Mouse (Mus musculus): Measurements from ENCODE around the gene Pbp2.

Pbp2 gene

DNA sequence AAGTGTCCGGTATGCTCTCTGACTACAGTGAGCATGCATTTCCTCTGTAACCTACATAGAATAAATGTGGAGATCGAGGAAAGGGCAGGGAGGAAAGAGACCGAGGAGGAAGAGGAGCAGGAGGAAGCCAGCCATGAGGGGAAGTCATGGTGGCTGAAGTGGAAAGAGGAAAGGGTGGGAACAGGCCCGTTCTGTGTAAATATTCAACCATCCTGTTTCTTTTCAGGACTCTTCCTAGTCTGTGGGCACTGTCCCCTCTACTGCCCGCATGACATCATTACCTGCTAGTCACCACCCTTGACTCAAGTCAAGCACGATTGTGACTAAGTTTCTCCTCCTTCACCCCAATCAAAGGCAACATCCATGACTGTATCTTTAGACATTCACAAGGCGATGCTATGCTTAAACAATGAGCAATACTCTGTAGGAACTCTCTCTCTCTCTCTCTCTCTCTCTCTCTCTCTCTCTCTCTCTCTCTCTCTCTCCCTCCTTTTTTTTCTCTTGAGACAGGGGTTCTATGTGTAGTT lies 11.1 kb downstream of the Pbp2 start:
- DNase-seq = no peak

DNA sequence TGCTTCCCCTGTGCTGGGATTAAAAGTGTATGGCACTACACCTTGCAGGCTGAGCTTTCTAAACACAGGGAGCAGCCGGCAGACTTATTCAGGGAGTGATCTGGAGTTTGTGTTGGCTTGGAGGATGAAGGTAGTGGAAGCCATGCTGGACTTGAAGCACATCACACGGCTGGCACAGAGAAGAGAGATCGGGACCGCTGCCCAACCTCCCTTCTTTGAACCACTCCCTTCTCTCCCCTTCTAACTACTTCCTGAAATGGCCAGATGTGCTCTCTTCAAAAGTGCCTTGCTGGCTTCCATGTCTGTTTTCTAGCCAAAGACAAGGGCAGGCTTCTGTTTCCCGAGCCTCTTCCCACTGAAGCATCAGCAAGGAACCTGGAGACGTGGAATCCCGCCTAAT lies 12.6 kb downstream of the Pbp2 start:
- DNase-seq = no peak

DNA sequence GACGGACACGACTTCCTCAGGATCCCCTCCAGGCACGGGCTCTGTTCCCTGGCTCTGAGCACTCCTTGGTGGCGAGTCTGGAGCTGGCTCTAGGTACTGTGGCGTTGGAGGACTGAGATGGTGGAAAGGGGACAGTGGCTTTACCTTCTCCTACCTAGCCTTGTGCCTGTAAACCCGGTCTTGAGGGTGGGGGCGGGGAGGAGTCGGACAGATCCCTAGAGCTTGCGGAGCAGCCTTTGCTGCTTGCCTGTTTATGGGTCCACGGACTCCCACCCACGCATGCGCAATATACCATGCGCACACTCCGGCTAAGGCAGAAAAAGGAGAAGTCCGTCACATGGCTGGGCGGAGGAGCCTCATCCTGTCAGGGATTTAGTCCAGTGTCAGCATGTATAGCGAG lies 13.9 kb downstream of the Pbp2 start:
- peak; percentile 70 to 71 for DNase-seq

DNA sequence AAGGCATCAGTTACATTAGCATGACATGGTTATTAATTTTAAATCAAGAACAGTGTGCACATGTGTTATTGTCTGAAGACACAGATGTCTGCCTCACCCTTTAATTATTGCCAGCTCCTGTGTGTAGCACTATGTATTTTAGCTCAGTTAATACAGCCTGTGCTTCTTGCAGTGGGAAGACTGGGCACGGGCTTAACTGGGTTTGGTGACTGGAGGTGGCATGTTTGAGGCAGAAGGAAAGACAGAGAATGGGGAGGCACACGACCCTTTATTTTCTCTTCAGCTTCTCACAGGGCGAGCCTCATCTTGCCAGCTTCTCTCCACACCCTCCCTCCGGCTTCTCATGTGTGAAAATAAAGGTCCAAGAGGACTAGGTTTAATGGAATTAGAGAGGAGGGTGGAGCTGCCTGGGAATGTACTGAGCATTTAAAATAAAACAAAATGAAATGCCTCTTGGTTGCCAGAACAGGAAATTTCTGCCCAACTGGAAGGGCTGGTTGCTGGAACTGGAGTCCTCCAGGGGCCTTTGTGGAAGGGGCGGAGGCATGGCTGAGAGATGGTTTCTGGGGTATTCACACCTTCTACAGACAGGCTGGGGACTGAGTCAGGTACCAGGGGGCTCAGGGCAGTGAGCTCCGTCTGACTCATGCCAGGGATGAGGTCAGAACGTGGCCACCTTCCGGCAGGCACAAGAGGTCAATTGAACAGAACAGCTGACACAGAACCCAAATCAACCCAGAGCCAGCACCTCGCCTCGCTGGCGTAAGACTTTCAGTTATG lies 14.9 kb downstream of the Pbp2 start:
- DNase-seq = no peak

DNA sequence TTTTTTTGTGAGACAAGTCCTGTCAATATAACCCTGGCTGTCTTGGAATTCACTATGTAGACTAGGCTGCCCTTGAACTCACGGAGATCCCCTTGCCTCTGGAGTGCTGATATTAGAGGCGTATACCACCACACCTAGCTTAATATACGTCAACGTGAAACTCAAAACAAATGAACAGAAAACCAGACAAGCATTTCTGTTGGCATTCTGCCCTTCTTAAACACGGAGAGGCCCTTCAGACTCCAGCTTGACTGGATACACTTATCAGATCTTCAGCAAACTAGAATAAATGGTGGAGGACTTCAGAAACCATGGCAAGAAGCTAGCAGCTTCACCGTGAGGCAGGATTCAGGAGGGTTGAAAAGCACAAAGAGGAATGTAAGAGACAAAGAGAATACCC lies 16.1 kb downstream of the Pbp2 start:
- no peak for DNase-seq

DNA sequence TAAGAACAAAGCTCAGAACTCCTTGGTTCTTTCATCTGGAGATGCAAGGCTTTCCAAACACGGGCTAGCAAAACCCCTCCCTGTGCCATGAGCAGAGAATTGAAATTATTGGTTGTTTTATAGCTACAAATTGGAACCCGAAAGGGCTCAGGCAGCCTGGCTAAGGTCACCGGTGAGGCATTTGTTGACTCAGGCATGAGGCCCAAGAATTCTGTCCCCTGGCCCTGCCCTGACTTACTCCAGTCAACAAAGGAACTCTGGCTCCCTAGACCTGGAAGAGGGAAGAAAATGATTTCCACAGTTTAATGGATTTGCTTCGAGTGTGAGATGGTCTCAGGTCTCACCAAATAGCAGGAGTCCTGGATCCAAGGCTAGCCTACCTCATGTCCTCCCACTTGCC lies 17.8 kb downstream of the Pbp2 start:
- no peak for DNase-seq

DNA sequence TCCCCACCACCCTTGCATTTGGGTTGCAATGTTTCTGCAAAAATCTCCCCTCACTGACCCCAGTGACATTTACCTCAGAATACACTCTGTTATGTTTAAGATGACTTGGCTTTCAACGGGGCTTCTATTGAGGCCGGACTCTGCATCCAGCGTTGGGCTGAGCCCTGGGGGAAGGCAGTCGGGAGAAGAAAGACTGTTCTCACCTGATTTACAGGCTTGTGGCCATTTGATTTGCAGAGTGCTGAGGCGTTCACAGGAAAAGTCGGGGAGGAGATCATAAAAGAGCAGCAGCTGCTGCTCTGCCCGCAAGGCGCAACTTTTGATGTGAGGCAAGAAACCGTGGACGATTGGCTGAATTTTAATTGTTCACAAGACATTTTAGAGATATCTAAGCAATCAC lies 30.3 kb downstream of the Pbp2 start:
- no peak for DNase-seq

DNA sequence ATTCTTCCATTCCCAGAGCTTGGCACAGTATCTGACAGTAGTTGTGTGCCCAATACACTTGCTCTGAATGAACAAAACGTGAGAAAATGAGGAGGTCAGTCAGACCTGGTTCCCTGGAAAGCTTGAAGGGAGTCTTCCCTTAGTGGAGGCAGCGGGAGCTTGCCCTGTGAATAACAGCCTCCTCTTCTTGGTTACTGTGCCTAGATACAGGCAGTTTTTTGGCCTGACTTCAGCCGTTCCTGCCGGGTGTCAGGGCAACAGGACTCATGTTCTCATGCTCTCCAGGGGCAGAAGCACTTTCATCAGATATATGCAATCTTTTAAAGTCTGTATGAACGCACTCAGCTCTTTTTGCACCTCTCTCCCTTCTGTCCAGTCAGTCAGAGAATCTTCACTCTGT lies 30.9 kb downstream of the Pbp2 start:
- no peak for DNase-seq

DNA sequence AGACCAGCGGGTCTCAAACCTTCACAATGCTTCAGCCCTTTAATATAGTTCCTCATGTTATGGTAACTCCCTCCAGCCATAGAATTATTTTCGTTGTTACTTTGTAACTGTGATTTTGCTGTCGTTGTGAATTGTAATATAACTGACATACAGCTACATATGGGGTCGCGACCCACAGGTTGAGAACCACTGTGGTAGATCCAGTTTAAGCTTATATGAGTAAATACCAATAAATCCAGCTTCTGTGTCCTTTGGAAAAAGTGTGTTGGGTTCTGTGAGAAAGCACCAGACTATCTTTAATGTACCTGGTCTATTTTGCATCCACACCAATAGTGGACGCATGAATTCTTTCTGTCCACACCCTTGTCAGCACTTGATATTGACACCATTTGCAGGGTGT lies 31.9 kb downstream of the Pbp2 start:
- DNase-seq = no peak

DNA sequence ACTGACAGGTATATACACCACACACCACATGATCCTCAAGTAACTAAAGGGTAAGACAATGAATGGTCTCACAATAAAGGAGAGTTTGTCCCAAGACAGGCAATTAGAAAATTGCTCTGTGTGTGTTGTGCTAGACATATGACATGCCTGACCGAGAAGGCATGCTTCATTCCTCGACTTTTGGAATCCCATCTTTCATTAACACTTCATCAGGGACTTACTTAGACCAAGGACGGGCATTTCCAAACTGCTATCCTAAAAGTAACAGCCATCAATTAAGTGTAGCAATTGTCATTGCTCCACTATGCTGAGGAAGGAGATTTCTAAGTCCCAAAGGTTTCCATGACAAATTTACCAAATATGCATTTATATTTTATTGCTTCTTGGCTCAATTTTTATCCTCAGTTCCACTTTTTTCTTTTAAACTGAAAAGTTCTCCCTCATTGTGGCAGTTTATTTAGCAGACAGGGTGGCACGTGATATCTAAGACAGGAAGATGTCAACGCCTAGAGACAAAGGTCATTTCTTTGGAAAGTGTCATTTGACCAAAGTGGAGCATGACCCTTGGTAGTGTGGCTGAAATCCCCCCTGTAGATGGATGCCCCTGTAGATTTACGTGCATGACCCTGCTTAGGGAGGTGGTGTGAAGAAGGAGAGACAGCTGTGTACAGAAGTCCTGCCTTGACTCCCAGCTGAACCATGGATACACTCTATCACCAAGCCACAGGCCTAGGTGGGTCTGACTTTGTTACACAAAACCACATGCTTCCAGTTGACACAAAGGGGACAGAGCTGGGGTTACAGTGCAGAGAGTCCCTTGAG lies 33.5 kb downstream of the Pbp2 start:
- no peak for DNase-seq

DNA sequence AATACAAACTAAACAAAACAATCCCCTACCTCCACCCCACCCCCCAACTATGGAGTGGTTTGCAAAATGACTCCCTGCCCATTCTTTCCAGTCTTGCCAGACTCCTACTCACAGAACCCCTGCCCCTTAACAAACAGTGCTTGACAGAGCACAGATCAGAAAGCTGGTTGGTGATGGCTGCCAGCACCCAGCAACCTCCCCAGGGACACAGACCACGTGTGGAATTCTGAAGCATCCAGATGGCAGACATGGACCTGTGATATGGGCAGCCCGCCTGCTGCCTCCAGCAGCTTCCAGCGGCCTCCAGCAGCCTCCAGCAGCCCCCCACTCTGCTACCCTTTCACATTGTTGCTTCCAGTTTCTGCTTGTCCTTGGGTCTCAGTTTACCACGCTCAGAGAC lies 35.0 kb downstream of the Pbp2 start:
- no peak for DNase-seq

DNA sequence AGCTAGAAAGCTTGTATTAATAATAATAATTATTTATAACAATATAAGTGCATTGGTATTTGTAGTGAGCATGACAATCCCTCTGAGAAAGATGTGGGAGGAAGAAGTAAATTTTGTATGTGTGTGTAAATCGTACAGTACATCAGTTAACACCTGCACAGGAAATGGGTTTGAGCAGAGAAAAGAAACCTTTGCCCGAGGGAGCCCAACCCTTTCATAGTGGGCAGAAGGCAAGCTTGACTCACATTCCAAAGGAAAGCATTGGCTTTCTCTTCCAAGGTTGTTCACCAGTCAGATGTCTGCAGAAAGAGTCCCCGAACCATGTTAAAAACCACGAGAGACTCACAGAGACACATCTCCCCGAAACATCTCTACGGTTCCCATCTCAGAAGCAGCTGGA lies 37.1 kb downstream of the Pbp2 start:
- no peak for DNase-seq

DNA sequence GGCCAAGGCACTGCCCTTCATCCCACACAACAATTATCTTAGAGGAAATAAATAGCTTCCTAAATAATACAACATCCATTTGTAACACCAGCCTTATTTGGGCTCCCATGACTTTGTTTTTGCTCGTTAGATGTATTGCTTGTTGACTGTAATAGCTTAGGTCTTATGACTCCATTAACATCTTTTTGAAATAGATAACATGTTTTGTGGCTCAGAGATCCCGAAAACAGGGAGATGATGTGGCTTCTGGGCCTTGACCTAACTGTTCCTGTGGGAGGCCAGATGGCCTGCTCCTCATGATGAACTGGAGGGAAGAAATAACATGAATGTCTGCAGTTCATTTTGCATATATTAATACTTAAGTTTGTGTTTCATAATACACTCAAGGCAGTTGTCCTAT lies 38.4 kb downstream of the Pbp2 start:
- DNase-seq = no peak

DNA sequence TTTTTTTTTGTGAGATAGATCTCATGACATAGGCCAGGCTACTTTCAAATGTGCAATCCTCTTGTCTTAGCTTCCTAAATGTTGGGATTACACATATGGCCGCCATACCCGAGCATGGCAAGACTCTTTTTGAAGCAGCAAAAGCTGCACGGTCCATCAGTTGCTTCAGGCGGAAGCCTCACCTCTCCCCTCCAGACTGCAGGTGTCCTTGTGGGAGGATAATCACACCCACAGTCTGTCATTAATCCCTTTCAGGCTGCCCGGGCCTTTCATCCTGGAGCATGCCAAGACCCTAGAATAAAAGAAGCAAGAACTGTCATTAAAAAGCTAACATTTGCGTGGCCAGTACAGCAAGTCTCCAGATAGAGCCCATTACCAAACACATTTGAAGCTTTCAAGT lies 40.6 kb downstream of the Pbp2 start:
- DNase-seq = no peak

DNA sequence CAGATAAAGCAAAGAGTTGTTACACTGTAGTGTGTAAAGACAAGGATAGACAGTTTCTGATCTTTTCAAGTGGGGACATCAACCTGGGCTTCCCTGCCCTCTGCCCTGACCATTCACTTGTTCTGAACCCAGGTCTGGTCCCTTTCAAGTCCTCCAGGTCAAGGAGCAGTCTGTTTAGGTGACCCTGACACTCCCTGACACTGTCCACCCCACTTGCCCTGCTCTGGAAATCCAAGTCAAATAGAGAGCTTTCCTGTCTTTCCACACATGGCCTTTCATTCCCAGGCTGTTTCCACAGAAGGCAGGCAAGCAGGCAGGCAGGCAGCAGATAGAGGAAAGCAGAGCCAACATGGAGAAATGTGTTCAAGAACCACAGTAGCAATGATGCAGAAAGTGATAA lies 41.8 kb downstream of the Pbp2 start:
- DNase-seq = no peak

DNA sequence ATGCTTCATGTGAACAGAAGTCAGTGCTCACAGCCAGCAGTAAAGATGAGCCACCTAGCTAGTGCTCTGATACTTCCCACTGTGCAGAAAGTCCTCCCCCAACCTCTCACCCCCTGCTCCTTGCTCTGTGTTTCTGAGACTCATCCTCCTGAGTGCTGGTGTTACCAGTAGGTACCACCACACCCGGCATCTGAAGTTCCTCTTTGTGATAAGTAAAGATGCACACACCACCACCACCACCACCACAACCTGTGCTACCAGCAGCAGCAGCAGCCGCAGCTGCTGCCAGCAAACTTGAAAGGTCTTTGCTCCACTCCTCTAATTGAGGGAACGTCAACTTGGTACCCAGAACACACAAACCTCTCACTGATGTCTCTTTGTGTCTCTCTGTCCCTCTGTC lies 43.0 kb downstream of the Pbp2 start:
- DNase-seq = no peak

DNA sequence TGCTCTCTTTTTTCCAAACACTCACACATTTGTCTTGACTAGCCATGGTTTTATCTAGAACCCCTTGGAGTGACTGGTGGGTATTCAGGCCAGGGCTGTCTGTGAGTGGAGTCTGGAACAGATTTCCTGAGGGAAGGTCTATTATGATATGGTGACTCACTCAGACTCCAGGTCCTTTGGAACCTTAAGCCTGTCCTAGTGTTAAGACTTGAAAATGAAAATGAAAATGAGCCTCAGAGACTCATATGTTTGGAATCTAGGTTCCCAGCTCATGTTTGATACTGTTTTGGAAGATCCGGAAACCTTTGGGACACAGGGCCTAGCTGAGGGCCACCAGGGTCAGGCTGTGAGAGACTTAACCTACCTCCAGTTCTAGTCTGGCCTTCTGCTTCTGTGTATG lies 44.1 kb downstream of the Pbp2 start:
- DNase-seq = no peak

DNA sequence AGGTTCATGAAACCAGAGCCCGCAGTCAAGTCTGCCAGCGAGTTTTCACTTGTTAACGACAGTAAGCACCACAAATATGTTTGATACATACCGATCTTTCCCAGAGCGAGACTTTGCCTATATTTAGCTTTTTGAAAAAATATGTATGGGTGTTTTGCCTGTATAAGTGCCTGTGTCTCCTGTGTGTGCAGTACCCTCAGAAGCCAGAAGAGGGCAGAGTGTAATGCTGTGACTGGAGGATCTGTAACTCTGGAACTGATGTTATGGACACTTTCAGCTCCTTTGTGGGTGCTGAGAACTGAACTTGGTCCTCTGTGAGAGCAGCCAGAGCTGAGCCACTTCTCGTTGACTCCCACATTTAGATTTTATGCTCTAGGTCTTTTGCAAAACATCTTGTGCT lies 46.1 kb downstream of the Pbp2 start:
- peak in 1 of 2 experiments; percentile 14 for DNase-seq

DNA sequence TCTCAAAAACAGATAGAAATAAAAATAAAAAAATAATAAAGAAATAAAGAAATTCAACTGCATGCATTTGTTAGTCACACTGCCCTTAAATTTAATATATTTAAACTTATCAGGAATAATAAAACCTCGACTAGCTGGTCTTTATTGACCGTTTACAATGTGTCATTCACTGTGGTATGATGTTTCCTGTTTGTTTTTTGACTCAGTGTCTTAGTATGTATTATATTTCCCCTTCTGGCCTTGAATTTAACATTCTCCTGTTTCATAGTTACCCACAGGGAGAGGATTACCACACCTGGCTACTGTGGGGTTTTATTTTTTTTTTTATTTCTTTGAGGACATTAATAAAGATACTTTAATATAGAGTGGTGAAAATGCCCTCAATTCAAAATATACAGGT lies 47.6 kb downstream of the Pbp2 start:
- DNase-seq = no peak

DNA sequence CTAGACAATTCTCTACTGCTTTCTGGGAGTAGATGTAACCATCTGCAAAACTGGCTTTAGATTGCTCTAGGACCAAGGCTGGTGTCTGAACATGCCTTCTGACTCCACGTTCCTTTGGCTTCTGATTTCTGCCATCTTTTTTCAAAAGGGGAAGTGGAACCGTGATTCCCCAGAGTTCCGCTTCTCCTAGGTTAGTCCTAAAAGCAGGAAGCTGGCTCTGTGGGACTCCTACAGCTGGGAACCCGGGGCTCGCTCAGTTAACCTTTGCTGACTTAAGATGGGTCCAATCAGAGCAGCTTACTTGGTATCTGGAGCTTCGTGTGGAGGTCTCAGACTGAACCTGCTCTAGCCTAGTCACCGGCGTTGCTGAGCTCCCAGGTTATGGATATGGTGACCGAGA lies 49.1 kb downstream of the Pbp2 start:
- no peak for DNase-seq

DNA sequence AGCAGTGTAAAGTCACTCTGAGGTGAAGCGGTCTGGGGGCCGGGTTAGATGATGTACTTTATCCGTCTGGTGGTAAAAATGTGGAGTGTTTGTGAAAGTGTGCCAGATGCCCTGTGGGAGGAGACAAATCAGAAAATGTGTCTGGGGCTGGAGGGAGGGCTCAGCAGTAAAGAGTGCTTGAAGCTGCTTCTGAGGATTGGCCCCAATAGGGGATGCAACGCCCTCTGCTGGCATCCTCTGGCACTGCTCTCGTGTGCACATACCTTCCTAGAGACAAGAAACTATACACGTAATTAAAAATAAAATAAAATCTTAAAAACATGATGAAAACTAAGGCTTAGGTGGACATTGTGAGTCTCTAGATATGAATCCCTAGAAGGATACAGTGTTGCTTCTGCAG lies 49.8 kb downstream of the Pbp2 start:
- DNase-seq = no peak
